Mouse (Mus musculus) ES-E14 (cell line): ENCODE measurements around the gene Cenpi. TPM values are rescaled to one million over a fixed set of nuclear protein-coding genes. Genes with fewer than 3 reads are reported as not detected.

Experiments
- DNase-seq: peaks from one replicate; pipeline ENCODE4 v3.0.0-alpha.2; 2013; ENCODE audit warnings: low read depth, low spot score
- H3K27ac ChIP-seq: 2 replicates; pipeline ENCODE4 v1.5.1; 2012; ENCODE audit warnings: low read depth, mild to moderate bottlenecking, low read length, moderate library complexity, mixed read lengths; ENCODE audit not compliant: poor library complexity, insufficient read depth, severe bottlenecking
- H3K36me3 ChIP-seq: 2 replicates; pipeline ENCODE4 v1.6.1; 2012; ENCODE audit warnings: mild to moderate bottlenecking, low read length, moderate library complexity, mixed read lengths; ENCODE audit not compliant: control insufficient read depth, poor library complexity, insufficient read depth, severe bottlenecking
- H3K4me1 ChIP-seq, 2 experiments: fragments of 150-350 bp in 1 of 2; sonication (generic) in 1 of 2; 2 replicates each; pipeline ENCODE4 v1.6.1; 2012; ENCODE audit warnings: low read length in 2 of 2, mild to moderate bottlenecking in 1 of 2, mixed read lengths in 1 of 2; ENCODE audit not compliant: control insufficient read depth in 2 of 2, insufficient read depth in 2 of 2, poor library complexity in 1 of 2
- H3K4me3 ChIP-seq, 2 experiments: fragments of 150-350 bp in 1 of 2; sonication (generic) in 1 of 2; 2 replicates each; pipeline ENCODE4 v1.5.1; 2012; ENCODE audit warnings: low read length in 2 of 2, low read depth in 1 of 2, mild to moderate bottlenecking in 1 of 2, mixed read lengths in 1 of 2; ENCODE audit not compliant: insufficient read depth in 1 of 2, poor library complexity in 1 of 2, severe bottlenecking in 1 of 2
- H3K9ac ChIP-seq: 2 replicates; pipeline ENCODE4 v1.6.1; 2012; ENCODE audit warnings: low read depth, mild to moderate bottlenecking, low read length, mixed read lengths; ENCODE audit not compliant: poor library complexity, insufficient read depth, severe bottlenecking
- H3K9me3 ChIP-seq: fragments of 150-350 bp; sonication (generic); 2 replicates; pipeline ENCODE4 v1.6.1; 2012; ENCODE audit warnings: low read depth, mild to moderate bottlenecking, low read length; ENCODE audit not compliant: control insufficient read depth, insufficient read depth
- CHD2 ChIP-seq: IDR thresholded peaks from 2 replicates; pipeline ENCODE4 v1.6.1; 2014; ENCODE audit warnings: mild to moderate bottlenecking, low read depth, low read length, inconsistent platforms
- HCFC1 ChIP-seq: IDR thresholded peaks from 2 replicates; pipeline ENCODE4 v1.6.1; 2012; ENCODE audit warnings: low read length, inconsistent platforms, borderline replicate concordance; ENCODE audit not compliant: insufficient read depth
- MAFK ChIP-seq: IDR thresholded peaks from 2 replicates; pipeline ENCODE4 v1.6.1; 2014; ENCODE audit warnings: mild to moderate bottlenecking, low read depth, low read length, inconsistent platforms; ENCODE audit not compliant: insufficient read depth
- ZC3H11A ChIP-seq: IDR thresholded peaks from 2 replicates; pipeline ENCODE4 v1.6.1; 2012; ENCODE audit warnings: low read depth, mild to moderate bottlenecking, inconsistent platforms, low read length, borderline replicate concordance
- ZNF384 ChIP-seq: IDR thresholded peaks from 2 replicates; pipeline ENCODE4 v1.6.1; 2012; ENCODE audit warnings: low read depth, low read length, inconsistent platforms
- in situ Hi-C, 2 experiments: fragments of 600-800 bp; cut with MboI; formaldehyde crosslinking; loops; one replicate each; pipeline ENCODE4 v1.15.1; 2025; ENCODE audit warnings: low sequenced_read_pairs in 2 of 2, inconsistent platforms in 1 of 2; ENCODE audit not compliant: unreplicated experiment in 2 of 2
- total RNA-seq: library from RNA; depleted of rRNA; stranded (reverse); fragments of 300-350 nt; gene quantifications from 2 replicates; pipeline ENCODE4 v1.2.3, GENCODE M21; 2012

Gene Cenpi
- total RNA-seq, 1 experiment = 18.8 TPM

DNA sequence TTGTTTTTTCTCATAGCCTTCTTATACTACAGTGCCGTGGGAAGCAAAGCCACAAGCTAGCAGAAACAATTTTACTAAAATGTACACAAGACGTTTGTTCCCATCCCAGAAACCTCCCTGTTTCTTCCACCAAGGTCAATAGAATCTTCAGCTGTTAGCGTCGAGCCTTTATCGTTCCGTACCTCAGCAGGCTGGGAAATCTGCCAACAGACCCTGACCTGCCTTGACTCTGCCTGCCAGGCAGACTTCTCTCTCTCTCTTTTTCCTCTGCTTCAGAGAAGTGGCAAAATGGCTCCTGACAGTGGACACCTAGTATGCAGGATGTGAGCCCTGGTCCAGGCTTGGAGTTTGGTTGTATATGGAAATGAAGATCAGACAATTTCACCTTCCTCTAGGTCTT, 77.0 kb downstream of the Cenpi start:
- Histone ChIP-seq H3K27ac (no peak overlapping the region), H3K9ac (no peak overlapping the region), H3K4me3 (no peak overlapping the region), H3K9me3 (no peaks in the 10 kb centered on the region), H3K36me3 (no peaks in the 10 kb centered on the region), H3K4me1 (no peaks in the 10 kb centered on the region)
- DNase-seq = no peak
- in situ Hi-C loops = no loop called here
- TF ChIP-seq ZNF384 = no peak

DNA sequence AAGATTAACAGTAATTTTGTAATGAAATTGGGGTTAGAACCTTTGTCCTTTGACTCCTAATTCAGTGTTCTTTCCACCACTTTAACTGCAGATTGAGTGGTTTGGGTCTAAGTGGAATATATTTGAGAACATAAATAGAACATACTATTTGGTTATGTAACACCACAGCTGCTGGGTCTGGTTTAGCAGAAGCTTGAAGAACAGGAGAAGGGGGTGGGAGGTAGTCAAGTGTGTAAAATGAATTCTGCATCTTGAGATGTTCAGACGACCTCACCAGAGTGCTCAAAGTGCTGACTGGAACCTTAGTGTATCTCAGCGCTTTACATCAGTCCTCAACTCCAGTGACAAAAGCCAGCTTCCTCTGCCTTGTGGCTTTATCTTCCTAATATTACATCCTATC, 91.1 kb downstream of the Cenpi start:
- Histone ChIP-seq H3K4me3 (no peak overlapping the region), H3K36me3 (no peaks in the 10 kb centered on the region), H3K27ac (no peak overlapping the region), H3K9ac (no peak overlapping the region), H3K9me3 (no peaks in the 10 kb centered on the region), H3K4me1 (0 out of 4 replicates have a peak, but pooled peaks cover 0 to under 1% of the 10 kb centered on the region in 2 experiments)
- no peak for DNase-seq
- in situ Hi-C loops = no loop called here
- TF ChIP-seq ZC3H11A (no peak), HCFC1 (no peak), ZNF384 (no peak), CHD2 (no peak), MAFK (no peak)

GRCm38 (mm10) chrX:134403863-134404583, 96.1 kb downstream of the Cenpi start, which contains the start of gene Drp2:
Drp2 (plus strand) TSS chrX:134404551.
- in situ Hi-C loops = no loop called here
- TF ChIP-seq ZC3H11A = no peak
- Histone ChIP-seq H3K36me3 (no peaks in the 10 kb centered on the region), H3K27ac (no peak within 1 kb of the TSS), H3K9me3 (no peaks in the 10 kb centered on the region), H3K4me3 (peak within 1 kb of the TSS in 1 of 2 experiments; percentile 8; a peak in 1 of 4 replicates), H3K9ac (no peak within 1 kb of the TSS), H3K4me1 (no peaks in the 10 kb centered on the region)
- DNase-seq = no peak

DNA sequence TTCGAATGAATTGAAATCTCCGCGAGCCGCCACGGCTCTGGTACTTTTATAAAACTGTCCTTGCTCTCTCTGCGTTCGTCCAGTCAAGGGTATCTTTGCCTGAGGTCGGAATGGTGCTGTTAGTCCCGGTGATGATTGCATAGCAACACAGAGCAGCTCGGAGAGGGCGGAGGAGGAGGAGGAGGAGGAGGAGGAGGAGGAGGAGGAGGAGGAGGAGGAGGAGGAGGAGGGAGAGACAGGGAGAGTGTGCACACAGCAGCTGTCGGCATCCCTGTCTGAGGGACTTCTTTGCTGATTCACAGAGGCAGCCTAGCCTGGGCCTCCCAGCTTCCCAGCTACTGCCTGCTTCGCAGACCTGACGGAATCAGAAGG, 96.7 kb downstream of the Cenpi start:
- Histone ChIP-seq H3K9me3 (no peaks in the 10 kb centered on the region), H3K4me1 (no peaks in the 10 kb centered on the region), H3K9ac (no peak overlapping the region), H3K36me3 (no peaks in the 10 kb centered on the region), H3K27ac (no peak overlapping the region), H3K4me3 (no peak overlapping the region)
- DNase-seq = no peak
- TF ChIP-seq CHD2 = no peak
- no peak for TF ChIP-seq MAFK
- no peak for TF ChIP-seq ZC3H11A
- in situ Hi-C loops = no loop called here

- no peaks in the 10 kb centered on the region for H3K4me1 ChIP-seq
- no peak overlapping the region for H3K9ac ChIP-seq
- in situ Hi-C loops = no loop called here
- no peak overlapping the region for H3K4me3 ChIP-seq
- no peak for TF ChIP-seq HCFC1
- no peak for TF ChIP-seq MAFK
- TF ChIP-seq CHD2 = no peak
- no peak for TF ChIP-seq ZC3H11A
- TF ChIP-seq ZNF384 = no peak
- no peaks in the 10 kb centered on the region for H3K9me3 ChIP-seq
- no peak for DNase-seq
- no peaks in the 10 kb centered on the region for H3K36me3 ChIP-seq
- H3K27ac ChIP-seq = no peak overlapping the region
These were observed 101.5 kb downstream of the Cenpi start for GRCm38 (mm10) chrX:134409354-134409900.
